Mouse (Mus musculus): Measurements from ENCODE around the gene Nr1h2.

Gene Nr1h2

GRCm38 (mm10) chr7:44548497-44549087, 5.2 kb downstream of the Nr1h2 start, which contains the start of gene Pold1:
Gene Pold1, minus strand, starts transcription at chr7:44548849.
- peak; percentile 100 for DNase-seq

GRCm38 (mm10) chr7:44547725-44548124, 6.0 kb downstream of the Nr1h2 start:
- peak; percentile 18 for DNase-seq

DNA sequence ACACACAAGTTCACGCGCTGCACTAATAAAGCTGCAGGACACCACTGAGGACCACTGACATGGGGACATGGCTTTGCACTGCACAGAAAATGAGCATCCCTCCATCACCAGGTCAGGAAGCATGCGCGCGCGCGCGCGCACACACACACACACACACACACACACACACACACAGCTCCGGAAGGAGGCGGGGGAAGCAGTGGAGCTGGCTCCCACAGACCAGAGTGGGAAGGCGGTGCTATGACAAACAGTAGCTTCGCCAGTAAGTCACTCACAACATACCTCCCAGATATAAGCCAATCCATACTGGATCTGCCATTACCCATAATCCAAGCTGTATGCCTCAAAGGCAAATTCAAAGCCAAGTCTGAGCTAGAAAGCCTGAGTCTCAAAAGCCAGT, 6.7 kb downstream of the Nr1h2 start:
- no peak for DNase-seq

DNA sequence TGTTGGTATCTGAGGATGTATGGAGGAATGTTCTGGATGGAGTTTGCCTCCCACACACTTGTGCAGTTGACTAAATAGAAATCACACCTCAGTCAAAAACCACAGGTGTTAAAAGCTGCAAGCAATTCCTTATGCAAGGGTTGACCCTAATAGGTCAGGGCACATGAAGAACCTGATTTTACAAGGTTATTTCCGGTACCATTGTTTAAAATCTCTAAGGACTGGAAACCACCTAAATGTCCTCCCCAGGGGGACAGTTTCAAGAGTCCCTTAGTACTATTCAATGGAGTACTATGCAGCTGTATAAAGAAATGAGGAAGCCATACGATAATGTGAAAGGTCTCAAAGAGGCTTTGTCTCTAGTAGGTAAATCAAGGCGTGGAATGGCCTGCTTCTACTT, 7.5 kb downstream of the Nr1h2 start:
- DNase-seq, result no peak

DNA sequence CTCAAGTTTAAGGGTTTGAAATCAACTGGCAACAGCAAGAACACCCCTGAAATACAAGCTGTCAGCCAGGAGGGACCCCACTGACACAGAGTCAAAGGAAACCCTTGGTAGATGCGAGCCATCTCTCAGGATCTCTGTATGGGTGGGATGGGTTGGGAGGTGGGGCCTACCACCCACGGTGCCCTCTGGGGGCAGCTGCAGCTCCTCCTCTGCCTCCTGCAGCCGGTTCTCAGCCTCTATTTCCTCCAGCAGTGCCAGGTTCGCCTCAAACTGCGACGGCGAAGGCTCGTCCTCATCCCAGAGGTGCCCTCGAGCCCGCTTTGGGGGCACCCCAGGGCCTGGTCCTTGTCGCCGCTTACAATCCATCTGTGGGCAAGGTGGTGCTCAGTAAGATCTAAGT, 10.7 kb downstream of the Nr1h2 start:
- DNase-seq, result no peak

DNA sequence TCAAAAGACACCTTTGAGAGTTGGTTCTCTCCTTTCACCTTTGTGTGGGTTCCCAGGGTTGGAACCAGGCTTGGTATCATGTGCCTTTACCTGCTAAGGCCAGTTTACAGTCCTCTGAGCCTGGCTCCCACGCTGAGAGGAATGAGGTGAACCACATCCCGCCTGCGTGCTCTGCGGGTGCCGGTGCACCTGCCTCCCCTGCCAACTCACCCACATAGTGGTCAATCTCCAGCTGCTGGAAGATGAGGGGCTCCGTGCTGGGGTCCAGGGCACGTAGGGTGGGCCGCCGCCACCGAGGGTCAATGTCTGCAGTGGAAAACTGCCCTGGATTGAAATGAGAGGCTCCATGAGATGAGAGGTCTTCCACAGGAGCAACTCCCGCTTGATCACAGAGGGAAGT, 11.2 kb downstream of the Nr1h2 start:
- no peak for DNase-seq

GRCm38 (mm10) chr7:44538756-44539624, 14.8 kb downstream of the Nr1h2 start:
- no peak for DNase-seq

DNA sequence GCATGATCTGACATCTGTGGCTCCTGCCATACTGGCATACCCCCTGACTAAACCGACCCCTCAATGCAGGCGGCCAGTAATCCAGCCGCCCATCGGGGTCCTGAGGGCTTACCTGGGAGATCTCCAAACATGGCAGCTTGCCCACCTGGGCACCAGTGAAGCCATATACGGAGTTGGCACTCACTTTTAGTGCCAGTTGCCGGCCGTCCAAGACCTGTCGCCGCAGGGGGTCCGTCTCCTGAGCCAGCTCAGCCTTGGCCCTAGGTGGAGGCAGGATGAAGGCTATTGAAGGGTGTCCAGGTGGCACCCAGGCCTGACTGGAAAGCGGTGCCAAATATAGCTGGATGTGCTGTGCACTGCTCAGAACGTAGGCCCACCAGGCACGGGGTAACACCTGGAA, 16.3 kb downstream of the Nr1h2 start:
- DNase-seq, result no peak

DNA sequence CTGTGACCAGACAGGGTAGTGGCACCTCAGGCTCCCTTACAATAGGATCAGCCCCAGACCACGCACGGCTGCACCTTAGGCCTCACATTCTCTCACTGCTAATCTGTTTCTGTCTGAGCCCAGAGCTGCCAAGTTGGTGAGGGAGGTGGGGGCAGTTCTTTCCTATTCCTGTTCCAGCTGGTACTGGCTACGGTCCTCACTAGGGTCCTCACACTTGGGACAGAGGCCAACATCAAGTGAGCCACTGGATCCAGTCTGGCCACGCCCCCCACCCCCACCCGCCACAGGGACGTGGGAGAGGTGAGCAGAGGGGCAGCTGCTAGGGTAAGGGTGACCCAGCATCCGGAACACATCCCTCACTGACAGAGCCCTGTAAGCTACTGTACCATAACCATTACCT, 16.7 kb downstream of the Nr1h2 start:
- no peak for DNase-seq

DNA sequence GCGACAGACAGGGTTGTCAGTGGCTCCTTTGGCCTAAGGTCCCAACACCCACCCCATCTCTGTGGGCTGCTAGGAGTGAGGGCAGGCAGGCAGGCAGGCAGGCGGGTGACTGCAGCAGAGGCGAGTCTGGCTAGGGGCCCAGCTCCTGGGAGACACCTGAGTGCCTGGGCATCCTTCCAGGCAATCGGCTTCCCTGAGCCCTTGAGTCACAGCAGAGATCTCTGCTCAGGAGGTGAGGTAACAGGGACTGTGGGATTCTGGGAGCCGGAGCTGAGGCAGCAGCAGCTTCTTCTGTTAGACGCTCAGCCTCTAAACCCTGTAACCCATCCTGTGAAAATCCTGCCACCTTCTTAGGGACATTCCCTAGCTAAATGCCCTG, 17.2 kb downstream of the Nr1h2 start:
- no peak for DNase-seq

- DNase-seq, result no peak
Measured at GRCm38 (mm10) chr7:44535657-44536589, 17.8 kb downstream of the Nr1h2 start.

DNA sequence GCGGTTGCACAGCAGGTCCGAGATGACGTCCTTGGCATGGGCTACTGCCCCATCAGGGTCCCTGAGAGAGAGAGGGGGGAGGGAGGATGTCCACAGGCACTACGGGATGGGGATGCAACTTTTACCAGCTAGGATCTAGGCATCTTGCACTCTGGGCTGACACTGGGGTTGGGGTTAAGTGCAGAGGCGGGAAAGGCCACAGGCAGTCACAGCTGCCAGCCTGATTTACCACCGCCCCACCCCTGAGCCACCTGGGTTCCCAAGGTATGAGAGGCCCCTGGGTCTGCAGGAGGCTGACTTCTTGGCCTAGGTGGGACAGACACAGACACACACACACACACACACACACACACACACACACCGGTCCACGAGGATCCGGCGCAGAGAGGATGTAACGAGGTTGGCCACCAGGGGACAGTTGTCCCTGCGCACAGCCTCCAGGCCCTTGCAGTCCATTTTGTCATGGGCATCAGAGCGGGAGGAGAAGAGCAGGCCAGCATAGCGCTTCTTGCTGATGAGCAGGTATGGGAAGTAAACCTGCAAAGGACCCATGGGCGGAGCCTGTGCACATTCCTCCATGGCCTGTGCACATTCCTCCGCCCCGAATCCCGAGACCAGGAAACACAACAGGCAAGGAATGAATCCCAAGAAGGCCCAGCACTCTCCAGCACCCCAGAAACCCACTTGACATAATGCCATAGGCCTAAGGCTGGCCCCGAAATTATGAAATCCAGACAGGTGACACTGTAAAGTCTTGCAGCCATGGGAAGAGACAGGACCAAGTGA, 18.9 kb downstream of the Nr1h2 start:
- no peak for DNase-seq

DNA sequence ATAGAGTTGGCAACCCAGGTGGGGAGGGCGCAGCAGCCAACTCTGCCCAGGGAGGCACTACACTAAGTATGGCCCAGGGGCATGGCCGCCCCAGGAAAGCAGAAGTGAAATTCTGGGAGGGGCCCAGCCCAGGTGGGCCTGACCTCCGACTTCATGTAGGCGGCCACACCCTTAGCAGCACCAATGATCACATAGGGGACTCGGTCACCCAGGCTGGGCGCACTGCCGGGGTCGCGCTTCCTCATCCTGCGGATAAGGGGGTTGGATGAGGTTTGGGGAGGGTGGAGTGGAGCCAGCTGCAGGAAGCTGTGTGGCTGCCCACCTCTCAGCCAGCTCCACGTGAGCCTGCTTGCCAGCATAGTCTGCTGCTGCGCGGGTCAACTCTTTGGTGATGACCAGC, 19.5 kb downstream of the Nr1h2 start:
- no peak for DNase-seq

- no peak for DNase-seq
Measured at GRCm38 (mm10) chr7:44533746-44534045, 20.1 kb downstream of the Nr1h2 start.

DNA sequence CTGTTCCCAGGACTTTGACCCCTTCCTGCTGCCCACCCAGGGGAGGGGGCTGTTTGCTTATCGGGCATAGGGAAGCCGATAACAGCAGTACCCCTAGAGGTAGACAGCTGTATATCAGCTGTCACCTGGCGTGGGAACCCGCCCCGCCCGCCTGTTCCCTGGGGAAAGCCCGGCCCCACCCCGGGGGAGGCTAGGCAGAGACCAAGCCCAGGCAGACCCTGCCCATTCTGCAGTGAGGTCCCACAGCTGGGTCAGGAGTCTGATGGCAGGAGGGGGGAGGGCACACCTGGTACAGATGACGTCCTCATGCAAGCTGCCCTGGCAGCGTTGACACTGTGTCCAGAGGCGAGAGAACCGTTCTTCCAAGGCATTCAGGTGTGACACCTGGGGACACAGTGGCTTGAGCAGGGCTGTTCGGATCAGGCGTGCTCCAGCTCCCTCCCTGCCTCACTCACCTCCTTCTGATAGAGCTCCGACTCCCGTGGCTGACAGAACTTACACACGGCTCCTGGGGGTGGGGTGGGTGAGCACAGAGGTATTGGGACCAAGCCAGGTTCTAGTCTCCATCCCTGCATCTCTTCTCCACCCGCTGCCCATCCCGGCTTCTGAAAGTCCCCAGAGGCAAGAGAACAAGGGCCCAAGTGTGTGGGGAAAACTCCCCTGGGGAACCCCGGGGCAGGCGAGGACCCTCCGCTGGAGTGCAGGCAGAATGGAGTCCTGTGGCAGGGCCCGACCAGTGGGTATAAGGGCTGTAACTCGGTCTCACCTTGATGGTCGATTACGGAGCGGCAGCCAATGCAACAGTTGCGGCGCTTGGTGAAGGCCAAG, 20.6 kb downstream of the Nr1h2 start:
- no peak for DNase-seq

- DNase-seq, result no peak
Measured at GRCm38 (mm10) chr7:44531946-44532732, 21.6 kb downstream of the Nr1h2 start, which contains the start of gene Spib. Gene Spib, minus strand, starts transcription at chr7:44532071.

DNA sequence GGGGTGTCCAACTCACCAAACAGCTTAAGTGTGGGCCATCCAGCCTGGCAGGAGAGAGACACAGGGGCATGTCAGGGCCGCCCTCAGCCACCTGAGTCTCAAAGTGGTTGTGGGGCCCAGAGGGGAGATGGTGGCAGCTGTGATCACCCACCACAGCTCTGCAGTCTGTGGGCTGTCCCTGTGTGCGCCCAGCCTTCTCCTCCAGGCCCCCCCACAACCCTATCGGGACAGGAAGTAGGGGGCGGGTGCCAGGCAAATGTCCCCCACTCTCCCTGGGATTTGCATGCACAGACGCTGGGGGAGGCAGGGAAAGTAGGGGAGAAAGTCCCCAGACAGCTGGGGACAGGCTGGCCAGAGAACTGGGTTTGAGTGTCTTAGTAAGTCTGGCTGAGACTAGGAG, 22.5 kb downstream of the Nr1h2 start:
- no peak for DNase-seq

DNA sequence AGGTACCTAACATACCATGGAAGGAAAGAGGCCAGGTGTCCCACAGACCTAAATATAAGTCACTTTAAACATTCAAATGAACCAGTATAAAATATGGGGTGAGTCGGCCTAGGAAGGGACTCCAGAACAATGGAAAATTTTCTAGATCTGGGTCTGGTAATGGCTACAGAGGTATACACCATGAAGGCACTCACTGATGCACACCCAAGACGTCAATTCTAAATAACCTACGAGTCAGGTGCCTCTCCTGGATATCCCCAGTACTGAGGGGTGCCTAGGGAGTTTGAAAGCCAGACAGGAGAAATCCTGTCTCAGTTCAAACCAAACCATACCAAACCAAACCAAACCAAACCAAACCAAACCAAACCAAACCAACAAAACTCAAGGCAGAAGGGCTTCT, 23.2 kb downstream of the Nr1h2 start:
- no peak for DNase-seq

- no peak for DNase-seq
Measured at GRCm38 (mm10) chr7:44529518-44529917, 24.2 kb downstream of the Nr1h2 start.

- peak; percentile 80 for DNase-seq
Measured at GRCm38 (mm10) chr7:44527483-44528398, 26.0 kb downstream of the Nr1h2 start.
